Mouse (Mus musculus): ENCODE results near the gene Tmem135.

The Tmem135 gene

DNA sequence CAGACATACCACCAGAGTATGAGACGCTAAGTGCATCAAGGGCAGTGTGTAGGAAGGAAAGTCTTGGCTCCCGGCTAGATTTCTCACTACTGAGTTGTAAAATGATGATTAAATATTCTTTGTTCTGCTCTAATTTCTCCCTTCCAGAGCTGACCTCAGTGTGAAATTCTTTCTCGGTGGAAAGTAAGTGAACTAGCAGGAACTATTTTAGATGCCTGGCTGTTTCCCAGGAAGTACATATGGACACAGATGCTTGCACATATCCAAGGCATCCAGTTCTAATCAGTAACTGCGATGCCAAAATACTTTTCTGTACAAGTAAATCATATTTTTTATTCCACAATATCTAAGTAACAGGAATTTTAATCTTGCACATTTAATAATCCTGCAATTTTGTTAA is 220.1 kb downstream of the Tmem135 start:
- DNase-seq (ENCODE audit: low read depth, low spot score): no peak

GRCm38 (mm10) chr7:89182943-89183342 is 221.1 kb downstream of the Tmem135 start:
- DNase-seq (ENCODE audit: low read depth, low spot score): no peak

DNA sequence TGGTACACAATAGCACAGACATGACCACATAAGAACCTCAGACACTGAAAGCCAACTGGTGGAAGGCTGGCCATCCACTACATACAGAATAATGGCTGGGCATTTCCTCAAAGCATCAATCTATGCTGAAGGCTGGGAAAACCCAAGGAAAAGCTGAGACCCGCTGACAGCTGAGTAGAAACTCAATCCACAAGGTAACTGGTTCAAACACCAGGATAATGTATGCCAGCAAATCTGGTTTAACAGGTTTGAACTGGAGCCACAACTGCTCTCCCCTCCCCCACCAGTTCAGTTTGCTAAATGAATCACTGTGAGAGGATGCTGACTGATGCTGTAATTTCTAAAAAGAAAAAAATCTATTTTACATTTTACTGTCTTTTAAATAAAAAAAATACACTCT is 222.7 kb downstream of the Tmem135 start:
- DNase-seq (ENCODE audit: low read depth, low spot score): no peak

DNA sequence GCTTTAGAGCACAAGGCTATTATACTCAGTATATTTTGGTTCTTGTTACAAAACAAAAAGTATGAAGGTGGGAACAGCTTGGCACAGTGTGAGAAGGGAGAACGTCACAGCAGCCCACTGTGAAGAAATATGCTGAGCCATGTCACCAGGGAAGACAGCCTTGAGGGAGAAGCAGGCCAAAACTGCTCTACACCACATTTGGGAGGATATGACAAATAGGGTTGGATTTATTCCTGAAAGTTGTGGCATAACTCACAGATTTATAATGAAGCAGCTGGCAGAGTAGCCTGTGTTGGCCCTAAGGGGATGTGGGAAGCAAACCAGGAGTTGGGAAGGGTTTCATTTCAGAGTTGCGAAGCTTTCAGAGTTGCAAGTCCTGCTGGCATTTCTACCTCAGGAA is 225.4 kb downstream of the Tmem135 start:
- no peak for DNase-seq (ENCODE audit: low read depth, low spot score)

DNA sequence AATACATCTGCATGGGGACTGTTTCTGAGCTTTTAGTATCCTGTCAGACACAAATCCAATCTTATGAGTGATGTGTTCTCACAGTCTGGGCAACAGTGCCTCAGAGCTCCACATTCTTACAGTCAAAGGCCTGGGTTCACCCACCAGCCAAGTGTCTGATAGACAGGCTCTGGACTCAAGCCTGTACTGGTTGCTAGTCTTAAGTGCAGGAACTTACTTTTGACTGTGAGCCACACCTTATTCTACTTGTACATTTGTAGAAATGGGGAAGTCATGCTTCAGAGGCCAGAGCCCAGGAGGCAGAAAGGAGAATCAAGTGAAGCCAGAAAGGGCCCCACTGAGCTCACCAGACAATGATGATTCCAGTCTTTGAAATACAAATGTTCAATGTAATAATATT is 226.1 kb downstream of the Tmem135 start:
- DNase-seq (ENCODE audit: low read depth, low spot score): no peak

DNA sequence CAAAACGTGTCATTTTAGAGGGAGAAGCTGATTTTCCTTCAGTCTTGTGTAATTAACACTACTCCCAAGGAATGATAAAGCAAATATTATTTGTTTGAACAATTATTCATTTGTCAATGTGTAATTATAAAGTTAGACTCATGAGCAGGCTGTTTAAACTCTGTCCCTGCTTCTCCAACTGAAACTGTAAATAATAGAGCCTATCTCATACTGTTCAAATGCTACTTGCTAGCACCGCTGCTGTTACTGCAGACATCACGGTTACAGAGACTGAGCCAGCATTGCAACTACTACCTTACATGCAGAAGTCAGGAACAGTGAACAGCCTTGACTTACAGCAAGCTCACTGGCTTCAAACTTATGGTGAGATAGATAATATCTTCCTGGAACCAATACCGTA is 229.6 kb downstream of the Tmem135 start:
- DNase-seq (ENCODE audit: low read depth, low spot score): no peak

DNA sequence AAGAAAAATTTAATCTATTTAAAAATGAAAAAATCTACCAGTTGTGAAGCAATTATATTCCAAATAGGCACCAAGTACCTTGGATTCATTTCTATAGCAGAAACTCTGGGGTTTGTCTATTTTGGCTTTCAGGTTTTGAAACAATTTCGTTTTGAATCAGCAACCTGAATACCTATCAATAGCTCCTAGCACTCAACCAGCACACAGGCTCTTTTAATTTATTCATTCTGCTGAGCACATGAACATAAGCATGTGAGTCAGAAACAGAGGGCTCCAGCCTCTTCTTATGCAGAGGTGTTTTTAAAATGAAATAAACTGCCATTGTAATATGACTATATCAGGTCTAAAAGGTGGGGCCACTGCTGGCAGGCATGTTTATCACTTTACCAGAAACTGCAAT is 231.0 kb downstream of the Tmem135 start:
- DNase-seq (ENCODE audit: low read depth, low spot score): no peak

GRCm38 (mm10) chr7:89171790-89172467 is 232.1 kb downstream of the Tmem135 start:
- no peak for DNase-seq (ENCODE audit: low read depth, low spot score)

- DNase-seq (ENCODE audit: low read depth, low spot score): peak; percentile 82
Measured at GRCm38 (mm10) chr7:89168606-89169005, 235.4 kb downstream of the Tmem135 start.

- no peak for DNase-seq (ENCODE audit: low read depth, low spot score)
Measured at GRCm38 (mm10) chr7:89165528-89165927, 238.5 kb downstream of the Tmem135 start.

DNA sequence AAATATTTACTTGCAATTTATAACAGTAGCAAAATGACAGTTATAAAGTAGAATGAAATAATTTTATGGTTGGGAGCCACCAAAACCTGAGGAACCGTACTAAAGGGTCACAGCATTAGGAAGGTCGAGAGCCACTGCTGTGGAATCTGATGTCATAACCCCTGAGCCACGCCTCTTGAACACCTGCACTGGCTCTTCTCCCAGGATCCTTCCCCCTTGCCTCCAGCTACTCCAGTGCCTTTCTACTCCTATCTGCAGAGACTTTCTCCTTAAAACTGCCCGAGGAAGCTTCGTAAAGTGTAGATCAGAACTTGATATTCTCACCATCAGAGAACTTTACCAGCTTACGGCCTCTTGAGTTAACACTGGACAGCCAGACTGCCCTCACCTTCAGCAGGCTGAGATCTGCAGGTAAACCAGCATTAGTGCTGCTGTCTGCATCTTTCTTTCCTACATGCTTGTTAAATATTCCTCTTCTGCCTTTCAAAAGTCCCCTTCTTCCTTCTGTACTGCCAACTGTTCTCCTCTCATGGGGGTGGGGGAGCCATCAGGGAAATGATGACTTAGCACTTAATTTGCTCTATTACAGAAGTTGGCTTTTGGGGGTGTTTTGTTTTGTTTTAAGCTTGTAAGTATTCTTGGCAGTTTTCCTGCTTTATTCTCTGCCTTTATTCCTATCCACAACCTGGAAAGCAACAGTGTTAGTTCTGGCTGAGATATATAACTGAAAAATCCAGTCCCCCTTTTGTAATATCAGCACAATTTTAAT is 242.2 kb downstream of the Tmem135 start:
- DNase-seq (ENCODE audit: low read depth, low spot score): peak; percentile 13

GRCm38 (mm10) chr7:89157356-89157755 is 246.7 kb downstream of the Tmem135 start:
- DNase-seq (ENCODE audit: low read depth, low spot score): no peak

DNA sequence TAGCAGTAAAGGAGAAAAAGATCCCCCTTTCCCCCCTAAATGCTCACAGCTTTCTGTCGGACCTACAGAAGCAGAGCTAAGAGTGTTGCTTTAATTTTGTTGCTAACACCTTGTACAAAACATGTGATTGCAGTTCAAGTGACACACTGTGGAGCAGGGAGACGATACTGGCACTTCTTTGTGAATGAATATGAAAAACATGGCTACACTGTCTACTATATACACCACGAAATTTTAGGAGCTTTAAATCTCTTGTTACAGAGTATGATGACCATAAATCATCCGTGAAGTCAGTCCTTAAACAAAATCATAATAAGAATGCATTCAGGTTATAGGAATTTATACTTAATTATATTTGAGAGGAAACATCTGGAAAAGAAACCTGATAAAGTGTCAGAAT is 247.4 kb downstream of the Tmem135 start:
- no peak for DNase-seq (ENCODE audit: low read depth, low spot score)

- DNase-seq (ENCODE audit: low read depth, low spot score): no peak
Measured at GRCm38 (mm10) chr7:89155741-89156140, 248.3 kb downstream of the Tmem135 start.

DNA sequence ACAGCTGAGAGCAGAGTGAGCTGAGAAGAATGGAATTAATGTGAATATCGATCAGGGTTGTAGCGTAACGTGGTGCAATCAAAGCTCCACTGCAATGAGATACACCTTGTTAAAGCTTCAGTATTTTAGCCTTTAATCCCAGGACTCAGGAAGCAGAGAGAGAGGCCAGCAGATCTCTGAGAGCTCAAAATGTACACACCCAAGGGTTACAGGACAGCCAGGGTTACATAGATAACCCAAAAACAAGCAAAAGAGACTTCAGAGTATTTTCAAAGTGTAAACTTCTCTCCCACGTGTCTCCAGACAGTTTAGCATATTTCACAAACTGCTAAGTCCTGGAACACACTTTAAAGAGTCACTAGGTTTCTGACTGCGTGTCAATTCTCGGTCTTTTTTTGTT is 248.8 kb downstream of the Tmem135 start:
- DNase-seq (ENCODE audit: low read depth, low spot score): no peak

- DNase-seq (ENCODE audit: low read depth, low spot score): no peak
Measured at GRCm38 (mm10) chr7:89151345-89151744, 252.7 kb downstream of the Tmem135 start.

DNA sequence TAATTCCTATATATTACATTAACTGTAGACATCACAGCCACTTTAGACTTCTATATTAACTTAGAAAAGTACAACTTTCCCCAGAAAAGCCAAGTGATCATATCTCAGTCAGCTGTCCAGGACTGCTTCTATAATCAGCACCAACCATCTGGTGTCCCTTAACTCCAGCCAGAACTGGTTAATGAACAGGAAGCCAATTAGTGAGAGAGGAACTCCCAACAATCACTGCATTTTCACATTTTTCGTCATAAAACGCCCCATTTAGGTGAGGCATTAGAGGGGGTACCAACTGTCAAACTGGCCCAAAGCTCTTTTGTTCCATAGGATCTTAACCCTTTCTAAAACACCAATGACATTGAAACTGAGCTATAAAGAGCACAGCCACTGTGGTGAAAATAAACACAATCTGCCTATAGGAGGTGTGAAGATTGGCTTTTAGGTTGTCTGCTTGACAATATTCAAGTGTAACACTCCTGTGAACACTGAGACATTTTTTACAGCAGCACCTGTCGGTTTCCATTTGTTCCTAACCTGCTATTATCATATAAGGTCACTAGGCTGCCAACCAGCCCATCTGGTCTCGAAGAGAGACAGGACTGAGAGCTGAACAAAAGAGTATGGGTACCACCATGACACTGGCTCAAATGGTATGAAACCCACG is 263.3 kb downstream of the Tmem135 start:
- DNase-seq (ENCODE audit: low read depth, low spot score): no peak

DNA sequence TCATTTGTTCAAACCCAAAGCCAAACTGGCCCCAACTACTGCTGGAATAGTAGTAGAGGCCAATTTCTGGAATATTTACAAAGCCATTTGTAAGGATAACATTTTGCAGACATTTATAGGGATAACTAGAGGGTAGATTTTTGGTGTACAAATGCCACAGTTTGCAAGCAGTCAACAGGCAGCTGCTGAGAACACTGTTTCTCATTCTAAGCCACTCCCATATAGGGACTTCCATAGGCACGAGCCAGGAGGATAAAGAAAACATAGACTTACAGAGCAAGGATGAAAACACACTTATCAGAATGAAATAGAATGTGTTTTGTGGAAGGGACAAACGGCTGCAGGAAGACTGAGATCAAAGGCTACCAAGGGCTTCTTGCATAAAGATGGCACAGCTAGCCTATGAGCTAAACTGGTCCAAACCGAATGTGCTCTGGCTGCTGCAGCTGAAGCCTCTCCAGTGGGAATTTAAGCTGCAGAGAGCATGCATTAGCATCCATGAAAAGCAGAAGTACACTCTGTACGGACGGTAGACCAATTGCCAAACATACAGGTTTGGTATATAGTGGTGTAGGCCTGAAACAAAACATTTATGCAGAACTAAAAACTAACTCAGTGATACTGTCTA is 269.0 kb downstream of the Tmem135 start:
- DNase-seq (ENCODE audit: low read depth, low spot score): no peak

GRCm38 (mm10) chr7:89126063-89126882 is 277.7 kb downstream of the Tmem135 start:
- DNase-seq (ENCODE audit: low read depth, low spot score): peak; percentile 62

GRCm38 (mm10) chr7:89116261-89116664 is 287.8 kb downstream of the Tmem135 start:
- no peak for DNase-seq (ENCODE audit: low read depth, low spot score)

- DNase-seq (ENCODE audit: low read depth, low spot score): no peak
Measured at GRCm38 (mm10) chr7:89115633-89116032, 288.4 kb downstream of the Tmem135 start.
